Mouse (Mus musculus): Measurements from ENCODE around the gene Cytip.

- TF ChIP-seq EP300 (IDR thresholded peaks at IDR 0.05; ENCODE audit: low read depth in 1 of 2, low read length in 2 of 2) (no peak), NRF1 (IDR thresholded peaks at IDR 0.05; ENCODE audit: insufficient read depth, low read depth, low read length, poor library complexity, severe bottlenecking) (no peak), CTCF (IDR thresholded peaks at IDR 0.05 in 2 of 3, conservative IDR thresholded peaks at IDR 0.05 in 1 of 3; ENCODE audit: control insufficient read depth in 1 of 3, insufficient read depth in 1 of 3, low read depth in 2 of 3, low read length in 3 of 3, poor library complexity in 1 of 3, severe bottlenecking in 1 of 3) (no peak), HCFC1 (IDR thresholded peaks at IDR 0.05; ENCODE audit: low read depth, low read length) (no peak), POLR2AphosphoS5 (IDR thresholded peaks at IDR 0.05; ENCODE audit: borderline replicate concordance, low read depth, low read length) (no peak), POLR2A (IDR thresholded peaks at IDR 0.05; ENCODE audit: control insufficient read depth in 1 of 2, insufficient read depth in 1 of 2, low read depth in 1 of 2, low read length in 2 of 2, poor library complexity in 1 of 2) (no peak), ZC3H11A (IDR thresholded peaks at IDR 0.05; ENCODE audit: low read depth, low read length) (no peak), ELF1 (IDR thresholded peaks at IDR 0.05; ENCODE audit: low read depth, low read length) (no peak), RAD21 (IDR thresholded peaks at IDR 0.05; ENCODE audit: low read depth, low read length) (no peak), E2F4 (IDR thresholded peaks at IDR 0.05; ENCODE audit: borderline replicate concordance, low read depth, low read length) (no peak), MEF2A (IDR thresholded peaks at IDR 0.05; ENCODE audit: extremely low read depth, insufficient replicate concordance, low read depth, low read length, poor library complexity, severe bottlenecking) (no peak), MAZ (IDR thresholded peaks at IDR 0.05; ENCODE audit: low read depth, low read length) (no peak), SMC3 (IDR thresholded peaks at IDR 0.05; ENCODE audit: low read depth, low read length) (no peak), MAX (IDR thresholded peaks at IDR 0.05; ENCODE audit: low read length) (no peak)
These were observed 33.5 kb downstream of the Cytip start for GRCm38 (mm10) chr2:58161813-58162212.
